Mouse (Mus musculus) c-Kit-negative CD71-positive TER-119-positive erythroid progenitor cells, embryonic 14.5 days (primary cell): ENCODE measurements around the gene Shisa3.

Experiments used
- DNase-seq: peaks from one replicate; pipeline ENCODE4 v3.0.0-alpha.2; 2013; ENCODE audit warnings: low read depth, low spot score

Shisa3 gene

GRCm38 (mm10) chr5:67633138-67633782 lies 25.6 kb downstream of the Shisa3 start:
- DNase-seq = no peak

- DNase-seq = no peak
Measured at GRCm38 (mm10) chr5:67633831-67634268, 26.2 kb downstream of the Shisa3 start.

- no peak for DNase-seq
Measured at GRCm38 (mm10) chr5:67634339-67634738, 26.7 kb downstream of the Shisa3 start.

GRCm38 (mm10) chr5:67640596-67641312 lies 33.1 kb downstream of the Shisa3 start:
- no peak for DNase-seq

- DNase-seq = no peak
Measured at GRCm38 (mm10) chr5:67641406-67642120, 33.9 kb downstream of the Shisa3 start.

GRCm38 (mm10) chr5:67643537-67644255 lies 36.0 kb downstream of the Shisa3 start:
- no peak for DNase-seq

GRCm38 (mm10) chr5:67646756-67647529 lies 39.3 kb downstream of the Shisa3 start:
- DNase-seq = no peak

GRCm38 (mm10) chr5:67647568-67647967 lies 39.9 kb downstream of the Shisa3 start:
- no peak for DNase-seq

GRCm38 (mm10) chr5:67649156-67649555 lies 41.5 kb downstream of the Shisa3 start:
- DNase-seq = no peak

GRCm38 (mm10) chr5:67650021-67650420 lies 42.3 kb downstream of the Shisa3 start:
- no peak for DNase-seq

- no peak for DNase-seq
Measured at GRCm38 (mm10) chr5:67652468-67652867, 44.8 kb downstream of the Shisa3 start.

- DNase-seq = no peak
Measured at GRCm38 (mm10) chr5:67653543-67653942, 45.9 kb downstream of the Shisa3 start.

GRCm38 (mm10) chr5:67654572-67654971 lies 46.9 kb downstream of the Shisa3 start:
- no peak for DNase-seq

GRCm38 (mm10) chr5:67655696-67656519 lies 48.2 kb downstream of the Shisa3 start:
- no peak for DNase-seq

GRCm38 (mm10) chr5:67656821-67657259 lies 49.2 kb downstream of the Shisa3 start:
- no peak for DNase-seq

- DNase-seq = no peak
Measured at GRCm38 (mm10) chr5:67659864-67660263, 52.2 kb downstream of the Shisa3 start.

GRCm38 (mm10) chr5:67662715-67663114 lies 55.0 kb downstream of the Shisa3 start:
- DNase-seq = no peak

- DNase-seq = no peak
Measured at GRCm38 (mm10) chr5:67669436-67669896, 61.8 kb downstream of the Shisa3 start.

GRCm38 (mm10) chr5:67670158-67670557 lies 62.5 kb downstream of the Shisa3 start:
- no peak for DNase-seq

GRCm38 (mm10) chr5:67673008-67673407 lies 65.3 kb downstream of the Shisa3 start:
- no peak for DNase-seq
